Mouse (Mus musculus) ES-E14 (cell line): Measurements from ENCODE around the gene Pclaf. TPM values are rescaled to one million over a fixed set of nuclear protein-coding genes. Genes with fewer than 3 reads are reported as not detected.
A peak's percentile ranks its signal among the peaks of the same experiment; 100 is the strongest.

Source experiments
- DNase-seq: peaks from one replicate; pipeline ENCODE4 v3.0.0-alpha.2; 2013; ENCODE audit warnings: low read depth, low spot score
- H3K27ac ChIP-seq: 2 replicates; pipeline ENCODE4 v1.5.1; 2012; ENCODE audit warnings: low read depth, mild to moderate bottlenecking, low read length, moderate library complexity, mixed read lengths; ENCODE audit not compliant: poor library complexity, insufficient read depth, severe bottlenecking
- H3K36me3 ChIP-seq: 2 replicates; pipeline ENCODE4 v1.6.1; 2012; ENCODE audit warnings: mild to moderate bottlenecking, low read length, moderate library complexity, mixed read lengths; ENCODE audit not compliant: control insufficient read depth, poor library complexity, insufficient read depth, severe bottlenecking
- H3K4me1 ChIP-seq, 2 experiments: fragments of 150-350 bp in 1 of 2; sonication (generic) in 1 of 2; 2 replicates each; pipeline ENCODE4 v1.6.1; 2012; ENCODE audit warnings: low read length in 2 of 2, mild to moderate bottlenecking in 1 of 2, mixed read lengths in 1 of 2; ENCODE audit not compliant: control insufficient read depth in 2 of 2, insufficient read depth in 2 of 2, poor library complexity in 1 of 2
- H3K4me3 ChIP-seq, 2 experiments: fragments of 150-350 bp in 1 of 2; sonication (generic) in 1 of 2; 2 replicates each; pipeline ENCODE4 v1.5.1; 2012; ENCODE audit warnings: low read length in 2 of 2, low read depth in 1 of 2, mild to moderate bottlenecking in 1 of 2, mixed read lengths in 1 of 2; ENCODE audit not compliant: insufficient read depth in 1 of 2, poor library complexity in 1 of 2, severe bottlenecking in 1 of 2
- H3K9ac ChIP-seq: 2 replicates; pipeline ENCODE4 v1.6.1; 2012; ENCODE audit warnings: low read depth, mild to moderate bottlenecking, low read length, mixed read lengths; ENCODE audit not compliant: poor library complexity, insufficient read depth, severe bottlenecking
- H3K9me3 ChIP-seq: fragments of 150-350 bp; sonication (generic); 2 replicates; pipeline ENCODE4 v1.6.1; 2012; ENCODE audit warnings: low read depth, mild to moderate bottlenecking, low read length; ENCODE audit not compliant: control insufficient read depth, insufficient read depth
- CHD2 ChIP-seq: IDR thresholded peaks from 2 replicates; pipeline ENCODE4 v1.6.1; 2014; ENCODE audit warnings: mild to moderate bottlenecking, low read depth, low read length, inconsistent platforms
- HCFC1 ChIP-seq: IDR thresholded peaks from 2 replicates; pipeline ENCODE4 v1.6.1; 2012; ENCODE audit warnings: low read length, inconsistent platforms, borderline replicate concordance; ENCODE audit not compliant: insufficient read depth
- MAFK ChIP-seq: IDR thresholded peaks from 2 replicates; pipeline ENCODE4 v1.6.1; 2014; ENCODE audit warnings: mild to moderate bottlenecking, low read depth, low read length, inconsistent platforms; ENCODE audit not compliant: insufficient read depth
- ZC3H11A ChIP-seq: IDR thresholded peaks from 2 replicates; pipeline ENCODE4 v1.6.1; 2012; ENCODE audit warnings: low read depth, mild to moderate bottlenecking, inconsistent platforms, low read length, borderline replicate concordance
- ZNF384 ChIP-seq: IDR thresholded peaks from 2 replicates; pipeline ENCODE4 v1.6.1; 2012; ENCODE audit warnings: low read depth, low read length, inconsistent platforms
- in situ Hi-C, 2 experiments: fragments of 600-800 bp; cut with MboI; formaldehyde crosslinking; loops; one replicate each; pipeline ENCODE4 v1.15.1; 2025; ENCODE audit warnings: low sequenced_read_pairs in 2 of 2, inconsistent platforms in 1 of 2; ENCODE audit not compliant: unreplicated experiment in 2 of 2
- total RNA-seq: library from RNA; depleted of rRNA; stranded (reverse); fragments of 300-350 nt; gene quantifications from 2 replicates; pipeline ENCODE4 v1.2.3, GENCODE M21; 2012

Gene Pclaf
- total RNA-seq, 1 experiment = 36.7 TPM

DNA sequence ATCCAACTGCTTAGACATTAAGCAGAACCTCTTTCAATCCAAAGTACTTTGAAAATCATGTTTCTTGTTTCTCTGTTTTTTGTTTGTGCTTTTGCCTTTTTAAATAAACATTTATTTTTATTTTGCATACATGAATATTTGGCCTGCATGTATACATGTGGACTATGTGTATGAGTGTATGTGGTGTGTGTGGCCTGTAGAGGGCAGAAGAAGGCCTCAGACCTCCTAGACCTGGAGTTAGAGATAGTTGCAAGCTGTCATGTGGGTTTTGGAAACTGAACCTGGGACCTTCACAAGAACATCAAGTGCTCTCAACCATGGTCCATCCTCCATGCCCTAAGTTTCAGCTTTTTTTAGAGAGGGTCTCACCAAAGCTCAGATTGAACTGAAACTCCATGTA lies 13.4 kb downstream of the Pclaf start:
- Histone ChIP-seq H3K9me3 (no peaks in the 10 kb centered on the region), H3K4me3 (no peak overlapping the region), H3K27ac (no peak overlapping the region), H3K9ac (no peak overlapping the region), H3K4me1 (no peaks in the 10 kb centered on the region), H3K36me3 (no peaks in the 10 kb centered on the region)
- in situ Hi-C loops = no loop called here
- TF ChIP-seq CHD2 (no peak), MAFK (no peak), HCFC1 (no peak), ZNF384 (no peak), ZC3H11A (no peak)
- DNase-seq = no peak

DNA sequence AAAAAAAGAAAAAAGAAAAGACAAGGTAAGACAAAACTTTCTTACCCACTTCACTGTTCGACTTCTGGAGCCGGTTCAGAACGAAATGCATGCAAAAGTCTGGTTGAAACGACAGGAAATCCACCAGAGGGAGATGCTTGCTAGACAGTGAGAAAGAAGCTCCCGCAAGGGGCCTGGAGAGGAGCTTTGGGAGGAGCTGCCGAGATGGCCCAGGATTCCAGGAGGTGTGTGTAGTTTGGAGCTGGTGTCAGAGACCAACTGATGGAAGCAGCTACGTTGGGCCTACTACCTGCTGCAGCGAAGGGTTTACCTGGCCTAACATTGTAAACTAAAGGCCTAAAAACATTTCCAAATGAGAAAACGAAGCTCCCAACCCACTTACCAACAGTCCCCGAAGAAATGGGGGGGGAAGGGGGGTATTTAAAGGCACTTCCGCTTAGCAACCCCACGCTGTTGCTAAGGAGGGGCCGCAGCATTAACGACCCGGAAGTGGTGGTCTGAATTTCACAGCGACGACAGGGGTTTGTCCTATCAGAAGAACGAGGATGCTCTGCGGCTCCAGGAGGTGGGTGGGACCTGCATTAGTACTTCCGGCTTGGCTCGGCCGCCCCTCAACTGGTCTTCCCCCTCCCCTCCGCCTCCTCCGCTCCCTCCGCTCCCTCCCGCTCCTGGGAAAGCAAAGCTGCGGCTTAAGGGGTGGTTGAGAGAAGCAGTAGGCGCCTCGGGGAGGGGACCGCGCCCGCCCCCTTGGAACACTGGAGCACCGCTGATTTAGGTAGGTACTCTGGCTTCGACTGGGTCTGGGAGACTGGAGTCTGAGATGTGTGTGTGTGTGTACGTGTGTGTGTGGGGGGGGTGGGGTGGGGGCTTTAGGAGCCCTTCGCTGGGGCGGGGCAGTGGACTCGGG lies 18.6 kb downstream of the Pclaf start, which contains the start of the genes Trip4 and Csnk1g1:
Gene Trip4, minus strand, starts transcription at position 401 of the 907 bp plus-strand sequence.
Gene Csnk1g1, plus strand, starts transcription at position 531 of the 907 bp plus-strand sequence.
- no peaks in the 10 kb centered on the region for H3K36me3 ChIP-seq
- peak within 1 kb of the TSS; percentile 61 to 91 for H3K4me3 ChIP-seq
- H3K27ac ChIP-seq = peak within 1 kb of the TSS; percentile 64
- H3K9me3 ChIP-seq = no peaks in the 10 kb centered on the region
- TF ChIP-seq HCFC1 (peak; percentile 61; the same call in 1 of the 2 replicates), ZC3H11A (no peak), CHD2 (0 out of 2 replicates have a peak, but pooled peaks have one; percentile 35), MAFK (no peak)
- peak within 1 kb of the TSS; percentile 88 for H3K9ac ChIP-seq
- DNase-seq = peak; percentile 96
- no peaks in the 10 kb centered on the region for H3K4me1 ChIP-seq
- in situ Hi-C loops = no loop called here

DNA sequence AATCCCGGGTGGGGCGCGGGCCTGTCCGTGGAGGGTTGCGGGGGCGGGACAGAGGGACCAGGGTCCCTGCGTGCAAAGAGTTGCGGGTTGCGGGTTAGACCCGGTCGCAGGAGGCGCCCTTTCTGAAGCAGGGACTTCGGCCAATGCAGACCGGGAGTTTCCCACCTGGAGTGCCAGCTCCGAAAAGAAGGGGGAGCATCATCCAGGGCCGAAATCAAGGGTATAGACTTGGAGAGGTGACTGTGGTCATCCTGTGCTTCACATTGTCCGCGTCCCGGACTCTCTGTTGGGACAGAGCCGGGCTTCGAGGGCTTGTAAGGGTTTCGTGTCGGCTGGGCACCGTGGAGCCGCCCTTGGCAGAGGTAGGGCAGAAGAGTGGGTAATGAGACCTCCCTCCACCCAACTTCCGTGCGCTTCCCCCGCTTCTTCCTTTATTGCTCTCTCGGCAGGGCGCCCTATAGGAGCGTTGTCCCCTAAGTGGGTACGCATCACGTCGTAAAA lies 19.3 kb downstream of the Pclaf start:
- in situ Hi-C loops = no loop called here
- Histone ChIP-seq H3K9me3 (no peaks in the 10 kb centered on the region), H3K4me1 (no peaks in the 10 kb centered on the region), H3K27ac (peak overlapping the region; percentile 64), H3K36me3 (no peaks in the 10 kb centered on the region), H3K4me3 (peak overlapping the region; percentile 61 to 91), H3K9ac (peak overlapping the region; percentile 88)
- no peak for TF ChIP-seq CHD2
- TF ChIP-seq ZC3H11A = no peak
- no peak for TF ChIP-seq ZNF384
- TF ChIP-seq HCFC1 = no peak
- TF ChIP-seq MAFK = no peak
- peak; percentile 35 for DNase-seq

DNA sequence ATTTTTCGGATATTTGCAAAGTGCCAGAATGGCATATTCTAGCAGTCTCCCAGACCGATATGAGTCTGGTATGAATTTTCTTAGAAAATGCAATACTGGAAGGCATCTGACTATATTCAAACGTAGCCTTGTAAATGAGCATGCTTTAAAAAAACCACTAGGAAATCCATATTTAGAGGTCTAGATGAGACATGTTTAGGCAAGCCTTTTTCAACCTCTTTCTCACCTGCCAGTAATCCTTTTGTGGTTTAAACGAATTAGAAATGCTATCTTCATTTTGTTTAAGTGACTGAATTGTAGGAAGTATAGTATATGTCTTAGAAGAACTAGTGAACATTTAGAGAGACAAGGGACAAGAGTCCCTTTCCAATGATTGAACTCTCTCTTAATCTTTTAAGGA lies 19.8 kb downstream of the Pclaf start:
- DNase-seq = no peak
- Histone ChIP-seq H3K4me1 (no peaks in the 10 kb centered on the region), H3K9me3 (no peaks in the 10 kb centered on the region), H3K9ac (peak overlapping the region; percentile 88), H3K36me3 (no peaks in the 10 kb centered on the region), H3K27ac (peak overlapping the region; percentile 64), H3K4me3 (peak overlapping the region; percentile 61 to 91)
- TF ChIP-seq CHD2 (no peak), ZC3H11A (no peak), HCFC1 (no peak), MAFK (no peak), ZNF384 (no peak)
- in situ Hi-C loops = no loop called here
